Mouse (Mus musculus): ENCODE measurements around the gene Sept4. TPM values are rescaled to one million over a fixed set of nuclear protein-coding genes. Genes with fewer than 3 reads are reported as not detected.

Sept4 gene
- polyA plus RNA-seq, 1 experiment from 2014 or later = 77.8 TPM

DNA sequence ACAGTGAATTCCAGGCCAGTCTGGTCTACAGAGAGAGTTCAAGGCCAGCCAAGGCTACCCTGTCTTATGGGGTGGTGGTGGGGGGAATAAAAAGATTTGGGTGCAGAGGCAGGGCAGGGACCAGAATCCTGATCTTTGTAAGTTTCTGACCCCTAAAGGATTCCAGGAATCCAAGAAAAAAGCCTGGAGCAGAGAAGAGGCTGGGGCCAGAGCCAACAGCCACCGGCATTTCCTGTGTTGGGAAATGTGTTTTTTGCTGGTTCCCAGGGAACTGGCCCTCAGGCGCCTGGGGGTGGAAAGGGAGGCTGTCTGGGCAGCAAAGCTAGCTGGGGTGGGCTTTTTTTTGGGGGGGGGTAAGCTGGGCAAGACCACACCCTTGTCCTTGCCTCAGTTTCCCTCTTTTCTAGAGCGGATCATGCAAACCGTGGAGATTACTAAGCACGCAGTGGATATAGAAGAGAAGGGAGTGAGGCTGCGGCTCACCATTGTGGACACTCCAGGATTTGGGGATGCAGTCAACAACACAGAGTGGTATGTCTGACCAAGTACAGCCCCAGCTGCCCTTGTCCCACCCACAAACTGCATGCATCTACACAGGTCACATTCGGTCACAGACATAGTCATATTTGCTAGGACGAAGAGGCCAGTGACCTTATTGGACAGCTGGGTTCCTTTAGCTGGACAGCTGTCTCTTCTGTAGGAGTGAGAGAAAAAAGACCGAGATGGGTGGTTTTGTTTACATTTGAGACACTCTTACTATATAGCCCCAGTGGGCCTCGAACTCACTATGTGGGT, 16.2 kb downstream of the Sept4 start:
- H3K27ac ChIP-seq (ENCODE audit: low read length) = peak overlapping the region; percentile 63
- no peak overlapping the region for H3K4me3 ChIP-seq (ENCODE audit: low read length)
- H3K9ac ChIP-seq (replicated peaks; ENCODE audit: low read length) = no peak overlapping the region
- no peaks in the 10 kb centered on the region for H3K36me3 ChIP-seq (ENCODE audit: insufficient read depth, low read length)
- no peaks in the 10 kb centered on the region for H3K9me3 ChIP-seq (ENCODE audit: low read length)
- peaks cover 25% of the 10 kb centered on the region for H3K4me1 ChIP-seq (ENCODE audit: insufficient read depth, low read length)
- H3K27me3 ChIP-seq (ENCODE audit: insufficient read depth, low read length) = no peaks in the 10 kb centered on the region
- H3K4me2 ChIP-seq (replicated peaks; ENCODE audit: low read depth, low read length) = no peak overlapping the region
- 0 out of 2 replicates have a peak, but pooled peaks have one; percentile 39 for ATAC-seq (ENCODE audit: low FRiP score, low TSS enrichment)
- WGBS = 61% methylated on average over 10 of the region's 10 CpGs

DNA sequence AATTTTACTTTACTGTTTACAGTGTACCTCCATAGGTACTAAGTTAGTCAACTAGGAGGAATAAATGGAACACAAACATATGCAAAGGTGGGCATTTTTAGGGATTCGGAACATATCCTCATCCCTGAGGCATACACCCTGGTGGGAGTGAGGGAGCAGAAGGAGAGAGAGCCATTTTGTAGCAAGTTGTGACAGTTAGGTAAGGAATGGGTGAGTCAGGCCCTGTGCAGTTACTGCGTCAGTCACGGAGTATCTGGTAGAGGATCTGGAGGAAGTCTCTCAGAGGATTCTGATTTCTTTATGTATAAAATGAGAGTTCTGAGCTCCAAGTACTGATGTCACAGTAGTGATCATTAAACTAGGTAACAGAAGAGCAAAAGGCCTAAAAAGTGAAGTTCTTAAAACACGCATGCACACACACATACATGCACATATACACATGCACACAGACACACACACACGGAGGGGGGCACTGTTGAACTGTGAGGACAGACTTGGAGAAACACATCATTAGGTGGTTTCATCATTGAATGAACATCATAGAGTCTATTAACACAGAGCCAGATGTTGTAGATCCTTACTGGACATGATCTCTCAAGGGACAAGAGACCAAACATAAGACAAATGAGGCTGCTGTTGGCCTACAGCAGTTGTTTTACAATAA, 18.6 kb downstream of the Sept4 start:
- Histone ChIP-seq H3K4me3 (ENCODE audit: low read length) (no peak overlapping the region), H3K4me2 (replicated peaks; ENCODE audit: low read depth, low read length) (no peak overlapping the region), H3K9ac (replicated peaks; ENCODE audit: low read length) (no peak overlapping the region), H3K4me1 (ENCODE audit: insufficient read depth, low read length) (peaks cover 31% of the 10 kb centered on the region), H3K9me3 (ENCODE audit: low read length) (no peaks in the 10 kb centered on the region), H3K36me3 (ENCODE audit: insufficient read depth, low read length) (no peaks in the 10 kb centered on the region), H3K27me3 (ENCODE audit: insufficient read depth, low read length) (no peaks in the 10 kb centered on the region), H3K27ac (ENCODE audit: low read length) (no peak overlapping the region)
- 89% methylated on average over 5 of the region's 5 CpGs for WGBS
- no peak for ATAC-seq (ENCODE audit: low FRiP score, low TSS enrichment)

DNA sequence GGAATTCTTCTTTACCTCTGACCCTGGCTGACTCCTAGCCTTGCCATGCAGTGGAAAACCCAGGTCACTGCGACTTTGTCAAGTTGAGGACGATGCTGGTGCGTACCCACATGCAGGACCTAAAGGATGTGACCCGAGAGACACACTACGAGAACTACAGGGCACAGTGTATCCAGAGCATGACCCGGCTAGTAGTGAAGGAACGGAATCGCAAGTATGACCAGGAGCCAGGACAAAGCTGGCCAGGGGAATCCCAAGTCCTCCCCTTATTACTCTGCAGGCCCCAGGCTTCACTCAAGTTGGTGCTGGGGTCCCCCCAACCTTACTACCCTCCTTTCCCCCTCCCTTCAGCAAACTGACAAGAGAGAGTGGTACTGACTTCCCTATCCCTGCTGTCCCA, 20.9 kb downstream of the Sept4 start:
- no peaks in the 10 kb centered on the region for H3K36me3 ChIP-seq (ENCODE audit: insufficient read depth, low read length)
- no peak overlapping the region for H3K4me3 ChIP-seq (ENCODE audit: low read length)
- no peak overlapping the region for H3K4me2 ChIP-seq (replicated peaks; ENCODE audit: low read depth, low read length)
- no peak for ATAC-seq (ENCODE audit: low FRiP score, low TSS enrichment)
- H3K27ac ChIP-seq (ENCODE audit: low read length) = no peak overlapping the region
- peaks cover 46% of the 10 kb centered on the region for H3K4me1 ChIP-seq (ENCODE audit: insufficient read depth, low read length)
- no peak overlapping the region for H3K9ac ChIP-seq (replicated peaks; ENCODE audit: low read length)
- H3K27me3 ChIP-seq (ENCODE audit: insufficient read depth, low read length) = no peaks in the 10 kb centered on the region
- H3K9me3 ChIP-seq (ENCODE audit: low read length) = no peaks in the 10 kb centered on the region
- 87% methylated on average over 8 of the region's 8 CpGs for WGBS

DNA sequence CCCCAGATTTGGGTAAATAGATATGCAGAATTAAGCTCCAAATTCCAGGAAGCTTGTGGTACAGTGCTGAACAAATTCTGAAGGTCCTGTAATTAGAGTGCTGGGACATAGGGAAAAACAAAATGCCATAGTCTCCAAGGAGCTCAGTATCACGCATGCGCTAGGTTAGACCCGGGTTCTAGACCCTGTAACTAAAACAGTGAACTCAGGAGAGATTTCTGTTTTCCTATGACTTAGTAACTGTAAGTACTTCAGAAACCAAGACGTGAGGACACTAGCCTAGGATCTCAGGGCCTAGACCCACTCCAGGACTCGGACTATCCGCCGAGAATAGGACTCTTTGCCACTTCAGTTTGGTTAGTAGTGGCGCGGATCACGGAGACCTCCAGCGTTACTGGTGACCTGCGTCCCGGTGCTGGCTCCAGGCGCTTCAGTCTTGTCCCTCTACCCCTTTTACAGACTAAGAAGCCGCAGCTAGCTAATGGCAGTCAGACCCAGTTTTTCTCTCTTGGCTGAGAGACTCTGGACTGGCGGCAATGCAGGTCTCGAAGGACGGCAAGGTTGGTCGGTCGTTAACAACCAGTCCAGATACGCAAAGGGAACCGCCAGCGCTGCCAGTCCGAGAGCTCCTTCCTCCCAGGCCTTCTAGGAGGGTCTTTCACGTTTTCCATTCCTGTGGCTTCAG, 22.3 kb downstream of the Sept4 start:
- no peaks in the 10 kb centered on the region for H3K9me3 ChIP-seq (ENCODE audit: low read length)
- H3K27me3 ChIP-seq (ENCODE audit: insufficient read depth, low read length) = no peaks in the 10 kb centered on the region
- ATAC-seq (ENCODE audit: low FRiP score, low TSS enrichment) = no peak
- H3K4me3 ChIP-seq (ENCODE audit: low read length) = peak overlapping the region; percentile 86
- no peaks in the 10 kb centered on the region for H3K36me3 ChIP-seq (ENCODE audit: insufficient read depth, low read length)
- 1% methylated on average over 25 of the region's 25 CpGs for WGBS
- H3K27ac ChIP-seq (ENCODE audit: low read length) = peak overlapping the region; percentile 97
- peaks cover 43% of the 10 kb centered on the region for H3K4me1 ChIP-seq (ENCODE audit: insufficient read depth, low read length)
- H3K4me2 ChIP-seq (replicated peaks; ENCODE audit: low read depth, low read length) = peak overlapping the region; percentile 75
- peak overlapping the region; percentile 94 for H3K9ac ChIP-seq (replicated peaks; ENCODE audit: low read length)

DNA sequence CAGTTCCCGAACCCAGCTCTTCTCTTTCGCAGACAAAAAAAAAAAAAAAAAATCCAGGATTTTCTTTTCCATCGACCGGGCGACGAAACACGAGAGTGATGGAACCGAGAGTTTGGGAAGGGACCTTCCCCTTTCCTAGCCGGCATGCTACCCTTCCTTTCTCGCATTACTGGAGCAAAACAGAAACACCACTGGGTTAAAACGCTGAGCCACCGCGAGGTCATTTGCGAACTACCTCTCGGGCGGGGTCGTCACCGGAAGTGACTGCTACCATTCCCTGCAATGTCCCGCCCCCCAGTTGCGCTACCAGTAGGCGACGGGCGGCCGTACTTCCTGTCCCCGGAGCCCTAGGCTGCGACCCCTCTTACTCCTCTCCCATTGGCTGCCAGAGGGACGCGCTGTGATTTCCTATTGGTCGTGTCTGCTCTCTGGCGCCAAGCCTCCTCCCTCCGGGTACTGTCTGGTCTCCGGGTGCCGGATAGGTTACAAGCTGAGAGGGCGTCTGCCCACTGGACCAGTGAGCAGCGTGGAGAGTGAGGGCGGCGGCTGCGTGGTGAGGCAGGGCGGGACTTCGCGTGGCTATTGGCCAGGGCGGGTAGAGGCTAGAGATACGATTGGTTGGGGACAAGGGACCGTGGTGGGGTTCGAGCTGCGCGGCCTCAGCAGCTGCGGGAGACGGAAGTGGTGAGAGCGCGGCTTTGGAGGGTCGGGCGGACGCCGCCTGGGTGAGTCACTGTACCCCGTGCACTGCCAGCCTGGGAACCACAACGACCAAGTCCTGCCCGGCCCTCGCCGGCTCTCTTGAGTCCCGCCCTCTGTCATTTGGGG, 23.0 kb downstream of the Sept4 start, which contains the start of gene Mtmr4:
Mtmr4 (plus strand) TSS at position 637 of the 828 bp plus-strand sequence.
- under 1% methylated on average over 53 of the region's 61 CpGs for WGBS
- no peaks in the 10 kb centered on the region for H3K27me3 ChIP-seq (ENCODE audit: insufficient read depth, low read length)

DNA sequence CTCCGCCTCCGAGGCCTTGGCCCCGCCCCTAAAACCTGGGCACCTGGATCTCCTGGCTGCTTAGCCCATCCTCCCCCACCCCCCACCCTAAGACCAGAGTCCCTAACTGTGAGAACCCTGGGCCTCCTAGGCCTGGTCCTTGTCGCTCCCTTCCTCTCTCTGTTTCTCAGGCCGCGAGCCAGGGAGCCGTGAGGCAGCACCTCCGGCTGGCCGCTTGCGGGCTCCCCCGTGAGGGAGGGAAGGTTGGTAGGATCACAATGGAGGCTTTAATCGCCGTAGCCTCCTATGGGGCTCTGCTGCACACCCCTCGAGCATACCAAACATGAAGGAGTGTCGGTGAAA, 23.6 kb downstream of the Sept4 start:
- peak; percentile 58 for ATAC-seq (ENCODE audit: low FRiP score, low TSS enrichment)
- peaks cover 52% of the 10 kb centered on the region for H3K4me1 ChIP-seq (ENCODE audit: insufficient read depth, low read length)
- WGBS = 0% methylated on average over 15 of the region's 15 CpGs

More for the DNA sequence above, 23.0 kb downstream of the Sept4 start, which contains the start of gene Mtmr4:
- peak within 1 kb of the TSS; percentile 94 for H3K9ac ChIP-seq (replicated peaks; ENCODE audit: low read length)
- peaks cover 50% of the 10 kb centered on the region for H3K4me1 ChIP-seq (ENCODE audit: insufficient read depth, low read length)
- H3K4me2 ChIP-seq (replicated peaks; ENCODE audit: low read depth, low read length) = peak within 1 kb of the TSS; percentile 91
- no peaks in the 10 kb centered on the region for H3K9me3 ChIP-seq (ENCODE audit: low read length)
- H3K27ac ChIP-seq (ENCODE audit: low read length) = peak within 1 kb of the TSS; percentile 97
- peak within 1 kb of the TSS; percentile 86 for H3K4me3 ChIP-seq (ENCODE audit: low read length)
- ATAC-seq (ENCODE audit: low FRiP score, low TSS enrichment) = peak; percentile 98
- H3K36me3 ChIP-seq (ENCODE audit: insufficient read depth, low read length) = no peaks in the 10 kb centered on the region

DNA sequence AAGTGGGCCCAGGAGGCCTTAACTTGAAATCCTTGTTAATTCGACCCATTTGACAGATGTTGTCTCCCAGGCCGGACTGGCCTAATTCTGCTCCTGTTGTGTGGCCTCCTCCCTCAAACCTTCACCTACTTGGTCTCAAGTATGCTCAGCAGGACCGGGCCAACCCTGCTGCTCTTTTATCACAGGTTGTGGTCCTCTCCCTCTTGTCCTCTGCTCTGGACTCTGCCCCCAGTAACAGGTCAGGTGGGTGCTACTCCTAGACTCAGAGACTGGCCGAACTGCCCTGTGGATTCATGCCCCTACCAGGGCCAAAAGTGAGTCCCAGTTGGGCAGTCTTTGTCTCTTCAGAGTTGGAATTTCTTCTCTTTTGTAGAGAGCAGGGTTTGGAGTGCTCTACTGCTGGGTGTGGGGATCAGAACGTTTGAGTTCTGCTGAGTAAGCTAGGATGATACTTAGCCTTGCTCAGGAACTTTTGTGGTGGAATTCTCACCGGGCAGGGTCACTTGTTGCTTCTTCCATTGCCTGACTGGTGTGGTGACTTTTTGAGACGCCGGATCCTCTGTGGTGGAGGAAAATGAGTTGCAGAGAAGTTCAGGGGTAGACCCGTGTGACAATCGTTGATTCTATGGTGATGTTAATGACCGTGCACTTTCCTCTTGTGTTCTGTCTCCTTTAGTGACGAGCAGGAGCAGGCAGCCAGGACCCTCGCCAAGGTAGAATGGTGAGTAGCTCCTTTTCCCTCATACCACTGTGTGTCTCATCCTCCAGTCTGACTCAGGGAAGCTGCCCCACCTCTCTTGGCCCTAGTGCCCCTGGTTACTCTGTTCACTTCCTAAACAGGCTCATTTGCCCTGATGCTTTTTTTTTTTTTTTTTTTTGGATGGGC, 24.3 kb downstream of the Sept4 start:
- Histone ChIP-seq H3K36me3 (ENCODE audit: insufficient read depth, low read length) (peaks cover 9% of the 10 kb centered on the region), H3K27me3 (ENCODE audit: insufficient read depth, low read length) (no peaks in the 10 kb centered on the region), H3K9ac (replicated peaks; ENCODE audit: low read length) (peak overlapping the region; percentile 92), H3K4me1 (ENCODE audit: insufficient read depth, low read length) (peaks cover 52% of the 10 kb centered on the region), H3K4me3 (ENCODE audit: low read length) (peak overlapping the region; percentile 86), H3K27ac (ENCODE audit: low read length) (peak overlapping the region; percentile 96), H3K4me2 (replicated peaks; ENCODE audit: low read depth, low read length) (peak overlapping the region; percentile 91), H3K9me3 (ENCODE audit: low read length) (no peaks in the 10 kb centered on the region)
- ATAC-seq (ENCODE audit: low FRiP score, low TSS enrichment) = no peak
- WGBS = 30% methylated on average over 13 of the region's 13 CpGs

More for the DNA sequence above, 23.6 kb downstream of the Sept4 start:
- H3K4me3 ChIP-seq (ENCODE audit: low read length) = peak overlapping the region; percentile 86
- H3K4me2 ChIP-seq (replicated peaks; ENCODE audit: low read depth, low read length) = peak overlapping the region; percentile 91
- no peaks in the 10 kb centered on the region for H3K9me3 ChIP-seq (ENCODE audit: low read length)
- no peaks in the 10 kb centered on the region for H3K27me3 ChIP-seq (ENCODE audit: insufficient read depth, low read length)
- peaks cover 3% of the 10 kb centered on the region; the same call in 1 of the 2 replicates for H3K36me3 ChIP-seq (ENCODE audit: insufficient read depth, low read length)
- peak overlapping the region; percentile 92 for H3K9ac ChIP-seq (replicated peaks; ENCODE audit: low read length)
- peak overlapping the region; percentile 96 for H3K27ac ChIP-seq (ENCODE audit: low read length)

DNA sequence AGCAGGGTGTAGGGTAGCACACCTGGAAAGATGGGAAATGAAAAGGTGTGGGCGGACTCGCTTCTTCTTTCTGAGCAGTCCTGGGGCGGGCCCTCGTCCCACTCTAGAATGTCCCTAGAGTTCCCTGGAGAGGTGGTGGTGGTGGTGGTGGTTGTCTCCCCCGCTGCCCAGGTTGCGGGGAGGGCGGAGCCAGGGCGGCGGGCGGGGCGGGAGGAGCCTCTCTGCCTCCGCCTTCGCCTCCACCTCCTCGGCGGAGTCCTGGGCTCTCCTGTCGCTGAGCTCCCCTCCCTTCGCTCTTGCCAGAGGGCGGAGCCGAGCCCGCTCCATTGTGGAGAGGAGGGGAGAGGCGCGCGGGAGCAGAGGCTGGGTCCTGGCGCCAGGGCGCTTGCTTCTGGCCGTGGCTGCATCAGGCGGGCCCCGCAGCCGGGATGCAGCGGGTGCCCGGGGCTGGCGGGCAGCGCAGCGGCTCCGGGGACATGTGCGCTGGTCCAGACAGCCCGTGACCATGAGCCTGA, 26.7 kb downstream of the Sept4 start:
- Histone ChIP-seq H3K4me2 (replicated peaks; ENCODE audit: low read depth, low read length) (peak overlapping the region; percentile 92), H3K27me3 (ENCODE audit: insufficient read depth, low read length) (no peaks in the 10 kb centered on the region), H3K36me3 (ENCODE audit: insufficient read depth, low read length) (peaks cover 33% of the 10 kb centered on the region), H3K4me1 (ENCODE audit: insufficient read depth, low read length) (peaks cover 41% of the 10 kb centered on the region), H3K27ac (ENCODE audit: low read length) (peak overlapping the region; percentile 71), H3K4me3 (ENCODE audit: low read length) (peak overlapping the region; percentile 73), H3K9ac (replicated peaks; ENCODE audit: low read length) (peak overlapping the region; percentile 82), H3K9me3 (ENCODE audit: low read length) (no peaks in the 10 kb centered on the region)
- WGBS = 0% methylated on average over 32 of the region's 37 CpGs
- ATAC-seq (ENCODE audit: low FRiP score, low TSS enrichment) = peak; percentile 62

All from kidney, embryonic 16.5 days (tissue).